Mouse (Mus musculus) left cerebral cortex, adult 2 months (tissue): ENCODE data around the gene Lrch1. TPM values are rescaled to one million over a fixed set of nuclear protein-coding genes. Genes with fewer than 3 reads are reported as not detected.

ENCODE experiments used
- DNase-seq, 2 experiments: peaks; one replicate each; pipeline ENCODE4 v3.0.0; 2021 to 2022; ENCODE audit warnings: low spot score in 2 of 2, mixed read lengths in 1 of 2; ENCODE audit errors: extremely low spot score in 1 of 2
- H3K27ac ChIP-seq: fragments of 200-600 bp; 2 replicates; pipeline ENCODE4 v1.8.1; 2022
- H3K4me3 ChIP-seq: fragments of 200-600 bp; 2 replicates; pipeline ENCODE4 v1.8.1; 2022
- CTCF ChIP-seq: fragments of 200-600 bp; IDR thresholded peaks from 2 replicates; pipeline ENCODE4 v1.8.1; 2022; ENCODE audit warnings: antibody characterized with exemption, mild to moderate bottlenecking, moderate library complexity
- intact Hi-C: fragments of 180-260 bp; cut with DNase I; formaldehyde crosslinking; loops from one replicate; pipeline ENCODE4 v1.15.1; 2025
- long read RNA-seq, 2 experiments: library from polyadenylated mRNA; stranded (forward); transcript quantifications; one replicate each; pipeline ENCODE4 v2.0.0; 2021; ENCODE audit warnings: borderline mapping rate in 2 of 2
- total RNA-seq, 2 experiments: library from RNA; stranded (reverse); gene quantifications; 2 replicates each; pipeline ENCODE4 v1.2.3; 2021

Gene Lrch1
- total RNA-seq = 10 to 100 TPM; 14.8 to 16.3 TPM
- long read RNA-seq, experiment 1, full-length matches to known transcripts = 2 of 14 reads
- long read RNA-seq, experiment 1, partial matches to known transcripts = 4 of 14 reads
- long read RNA-seq, experiment 1, other reads (novel, unspliced or antisense) = 8 of 14 reads
- long read RNA-seq, experiment 2, partial matches to known transcripts = 3 of 16 reads
- long read RNA-seq, experiment 2, other reads (novel, unspliced or antisense) = 10 of 16 reads

DNA sequence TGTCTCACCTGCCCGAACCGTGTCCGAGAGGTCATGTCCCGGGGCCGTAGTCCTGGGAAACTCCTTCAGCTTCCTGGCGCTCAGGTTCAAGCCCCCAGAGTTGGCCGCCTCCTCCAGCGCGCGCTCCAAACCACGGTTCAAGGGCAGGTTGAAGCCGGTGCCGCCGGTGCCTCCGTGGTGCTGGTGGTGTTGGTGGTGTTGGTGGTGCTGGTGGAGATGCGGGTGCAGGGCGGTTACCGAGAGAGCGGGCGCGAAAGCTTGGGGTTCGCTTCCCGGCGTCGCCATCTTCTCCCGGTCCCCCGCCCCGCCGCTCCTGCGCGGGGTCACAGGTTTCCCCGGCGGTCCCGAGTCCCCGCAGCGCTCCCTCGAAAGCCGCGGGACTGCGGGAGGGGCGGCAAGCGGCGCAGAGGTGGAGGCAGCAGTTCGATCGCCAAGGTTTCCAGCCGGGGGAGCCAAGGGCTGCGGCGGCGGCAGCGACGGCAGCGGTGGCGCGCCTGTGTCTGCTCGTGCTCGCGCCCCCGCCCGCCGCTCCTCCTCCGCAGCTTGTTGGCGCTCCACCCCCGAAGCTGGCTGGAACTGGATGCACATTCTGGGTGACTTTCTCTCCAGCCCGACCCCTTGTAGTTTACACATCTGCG lies at the start of gene Lrch1:
TSS of gene Lrch1 (minus strand) at position 501 of the 638 bp plus-strand sequence.
- DNase-seq = peak; percentile 73 to 81
- intact Hi-C loops = loop anchor here (1.0 to 5.0 kb wide), 5 partner anchors 32 to 183 kb away; no protein-coding TSS in a partner anchor
- H3K4me3 ChIP-seq = peak within 1 kb of the TSS; percentile 85
- TF ChIP-seq CTCF = no peak
- H3K27ac ChIP-seq = peak within 1 kb of the TSS; percentile 95

DNA sequence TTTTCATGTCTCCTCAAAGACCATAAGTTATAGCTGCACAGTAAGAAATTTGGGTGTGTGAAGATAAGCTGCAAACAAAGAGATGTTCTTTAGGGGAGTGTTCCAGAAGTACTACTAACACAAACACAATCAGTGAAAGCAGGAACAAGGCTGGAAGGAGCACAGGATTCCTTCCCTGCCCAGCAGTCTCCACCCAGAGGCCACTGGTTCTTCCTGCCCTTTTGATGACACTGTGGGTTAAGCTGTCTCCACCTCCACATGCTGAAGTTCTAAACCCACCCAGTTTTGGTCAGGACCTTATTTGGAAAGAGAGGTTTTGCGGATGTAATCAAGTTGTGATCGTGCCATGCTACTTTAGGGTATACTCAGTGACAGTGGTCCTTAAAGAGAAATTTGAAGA lies 49.4 kb upstream of the Lrch1 start:
- TF ChIP-seq CTCF = no peak
- intact Hi-C loops = no loop called here
- DNase-seq = no peak
- Histone ChIP-seq H3K27ac (no peak overlapping the region), H3K4me3 (no peak overlapping the region)

- Histone ChIP-seq H3K27ac (no peak overlapping the region), H3K4me3 (no peak overlapping the region)
- intact Hi-C loops = no loop called here
- DNase-seq = no peak
- no peak for TF ChIP-seq CTCF
Observed at GRCm38 (mm10) chr14:74996556-74996955, 48.9 kb upstream of the Lrch1 start.

DNA sequence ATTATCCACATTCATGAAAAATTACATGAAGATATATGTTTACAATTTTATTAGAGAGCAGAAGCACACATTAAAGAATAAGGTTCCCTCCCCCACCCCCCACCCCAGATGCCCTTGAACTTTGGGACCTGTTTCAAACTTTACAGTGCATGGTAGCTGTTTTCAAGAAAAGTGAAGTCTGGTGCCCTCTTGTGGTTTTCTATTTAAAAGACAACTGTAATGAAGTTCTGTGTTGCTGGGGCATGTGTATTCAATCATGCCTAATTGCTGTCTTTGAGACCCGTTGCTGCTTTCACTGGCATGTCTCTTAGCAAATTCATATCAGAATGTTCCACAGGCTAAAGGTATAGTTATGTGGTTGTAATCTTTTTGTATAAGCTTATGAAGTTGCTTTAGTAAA lies 42.8 kb upstream of the Lrch1 start:
- no peak overlapping the region for H3K4me3 ChIP-seq
- intact Hi-C loops = loop anchor here (1.0 to 2.0 kb wide), 2 partner anchors 44 to 226 kb away; partner anchors contain the start of gene Lrch1
- peak; percentile 68 for TF ChIP-seq CTCF
- no peak overlapping the region for H3K27ac ChIP-seq
- DNase-seq = no peak

DNA sequence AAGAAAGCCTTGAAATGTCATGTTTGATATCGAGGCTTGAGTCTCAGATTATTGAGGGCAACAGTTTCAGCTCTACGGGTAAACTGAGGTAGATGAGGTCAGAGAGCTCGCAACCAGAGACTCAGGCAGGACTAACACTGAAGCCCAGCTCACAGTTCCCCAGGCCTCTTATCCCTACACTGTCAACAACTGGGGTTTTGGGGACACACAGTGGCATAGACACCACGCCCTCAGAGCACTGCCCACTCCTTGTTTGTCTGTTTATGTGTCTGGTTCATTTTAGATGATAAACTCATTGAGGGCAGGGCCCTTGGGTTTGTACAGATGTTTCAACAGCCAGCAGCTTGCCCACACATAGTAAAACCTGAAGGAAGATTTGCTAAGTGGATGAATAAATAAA lies 42.2 kb upstream of the Lrch1 start:
- Histone ChIP-seq H3K4me3 (no peak overlapping the region), H3K27ac (no peak overlapping the region)
- intact Hi-C loops = loop anchor here (1.0 to 10.0 kb wide), 3 partner anchors 43 to 1455 kb away; partner anchors contain the start of gene Lrch1
- no peak for DNase-seq
- TF ChIP-seq CTCF = no peak

GRCm38 (mm10) chr14:74989322-74989721 lies 41.6 kb upstream of the Lrch1 start:
- H3K4me3 ChIP-seq = no peak overlapping the region
- TF ChIP-seq CTCF = no peak
- intact Hi-C loops = loop anchor here (10.0 kb wide), 1 partner anchor 1455 kb away; no protein-coding TSS in a partner anchor
- no peak overlapping the region for H3K27ac ChIP-seq
- no peak for DNase-seq

GRCm38 (mm10) chr14:74986527-74986926 lies 38.9 kb upstream of the Lrch1 start:
- intact Hi-C loops = loop anchor here (10.0 kb wide), 1 partner anchor 1452 kb away; no protein-coding TSS in a partner anchor

DNA sequence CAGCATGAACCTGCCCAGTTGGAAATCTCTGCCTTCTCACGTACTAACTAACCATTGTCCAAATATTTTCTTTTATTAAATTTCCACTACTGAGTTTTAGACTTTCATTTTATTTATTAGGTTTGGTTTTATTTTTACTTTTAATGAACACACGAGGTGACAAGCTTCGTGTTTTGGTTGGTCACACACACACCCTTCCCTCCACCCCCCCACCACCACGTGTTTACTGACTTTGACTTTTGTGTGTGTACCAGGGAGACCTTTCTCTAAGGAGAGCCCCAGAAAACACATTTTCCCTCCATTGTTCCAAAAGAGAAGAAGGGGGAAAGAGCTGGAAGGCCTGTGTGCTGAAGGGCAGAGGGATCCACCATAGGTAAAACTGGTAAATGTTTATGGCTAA lies 38.0 kb upstream of the Lrch1 start:
- DNase-seq = no peak
- intact Hi-C loops = loop anchor here (10.0 kb wide), 1 partner anchor 1451 kb away; no protein-coding TSS in a partner anchor
- no peak for TF ChIP-seq CTCF
- Histone ChIP-seq H3K4me3 (no peak overlapping the region), H3K27ac (no peak overlapping the region)

More at GRCm38 (mm10) chr14:74986527-74986926, 38.9 kb upstream of the Lrch1 start:
- no peak overlapping the region for H3K4me3 ChIP-seq
- DNase-seq = no peak
- H3K27ac ChIP-seq = no peak overlapping the region
- TF ChIP-seq CTCF = no peak

- TF ChIP-seq CTCF = no peak
- peak in 1 of 2 experiments; percentile 20 for DNase-seq
- intact Hi-C loops = loop anchor here (10.0 kb wide), 1 partner anchor 1450 kb away; no protein-coding TSS in a partner anchor
- H3K4me3 ChIP-seq = no peak overlapping the region; the same call in 1 of the 2 replicates
- H3K27ac ChIP-seq = no peak overlapping the region
Observed at GRCm38 (mm10) chr14:74984817-74985391, 37.2 kb upstream of the Lrch1 start.

DNA sequence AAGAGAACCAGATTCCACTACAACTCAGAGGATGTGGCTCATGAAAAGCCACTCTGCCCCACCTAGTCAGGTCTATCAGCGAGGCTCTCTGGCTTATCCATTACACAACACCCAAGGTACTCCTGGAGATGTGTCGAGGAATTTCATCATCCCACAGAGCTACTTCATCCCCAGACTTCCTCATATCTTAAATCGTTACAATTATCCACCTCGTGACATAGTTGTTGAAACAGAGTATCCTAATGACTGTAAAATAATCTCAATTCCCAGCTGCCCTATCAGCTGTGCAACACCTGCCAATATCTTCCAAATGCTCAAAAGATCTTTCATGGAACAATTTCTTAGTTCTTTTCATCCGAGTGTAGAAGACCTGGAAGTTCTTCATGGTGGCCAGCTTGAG lies 35.4 kb upstream of the Lrch1 start:
- no peak overlapping the region for H3K27ac ChIP-seq
- intact Hi-C loops = loop anchor here (10.0 kb wide), 1 partner anchor 1448 kb away; no protein-coding TSS in a partner anchor
- no peak for DNase-seq
- no peak overlapping the region for H3K4me3 ChIP-seq
- no peak for TF ChIP-seq CTCF

GRCm38 (mm10) chr14:74981016-74981415 lies 33.3 kb upstream of the Lrch1 start:
- TF ChIP-seq CTCF = no peak
- intact Hi-C loops = loop anchor here (10.0 kb wide), 1 partner anchor 1446 kb away; no protein-coding TSS in a partner anchor
- H3K27ac ChIP-seq = no peak overlapping the region
- H3K4me3 ChIP-seq = no peak overlapping the region
- no peak for DNase-seq

GRCm38 (mm10) chr14:74976972-74977371 lies 29.3 kb upstream of the Lrch1 start:
- H3K4me3 ChIP-seq = no peak overlapping the region
- TF ChIP-seq CTCF = no peak
- no peak for DNase-seq
- intact Hi-C loops = no loop called here
- no peak overlapping the region for H3K27ac ChIP-seq
